Mouse (Mus musculus) neural tube, embryonic 12.5 days (tissue): ENCODE data around the gene Eipr1. TPM values are rescaled to one million over a fixed set of nuclear protein-coding genes. Genes with fewer than 3 reads are reported as not detected.

Experiments used
- ATAC-seq: fragments of 200-750 bp; cut with Nextera tagmentation; 2 replicates; pipeline ENCODE4 v1.8.0; 2017; ENCODE audit warnings: low read depth, mild to moderate bottlenecking, moderate TSS enrichment, moderate library complexity; ENCODE audit not compliant: low FRiP score
- H3K27ac ChIP-seq: fragments of 300-500 bp; sonication (generic); 2 replicates; pipeline ENCODE4 v1.5.1; 2016
- H3K27me3 ChIP-seq: fragments of 300-500 bp; sonication (generic); replicated peaks from 2 replicates; pipeline ENCODE4 v1.6.1; 2016; ENCODE audit warnings: mild to moderate bottlenecking
- H3K36me3 ChIP-seq: fragments of 300-500 bp; sonication (generic); 2 replicates; pipeline ENCODE4 v1.6.1; 2016; ENCODE audit warnings: mild to moderate bottlenecking
- H3K4me1 ChIP-seq: fragments of 300-500 bp; sonication (generic); 2 replicates; pipeline ENCODE4 v1.6.1; 2016
- H3K4me2 ChIP-seq: fragments of 300-500 bp; sonication (generic); replicated peaks from 2 replicates; pipeline ENCODE4 v1.6.1; 2016; ENCODE audit warnings: mild to moderate bottlenecking
- H3K4me3 ChIP-seq: fragments of 300-500 bp; sonication (generic); 2 replicates; pipeline ENCODE4 v1.5.1; 2016
- H3K9ac ChIP-seq: fragments of 300-500 bp; sonication (generic); 2 replicates; pipeline ENCODE4 v1.6.1; 2016; ENCODE audit warnings: mild to moderate bottlenecking
- H3K9me3 ChIP-seq: fragments of 300-500 bp; sonication (generic); 2 replicates; pipeline ENCODE4 v1.6.1; 2016; ENCODE audit warnings: mild to moderate bottlenecking
- WGBS: fragments of 180-500 bp; shearing (Covaris S2); methylation state at CpG from one replicate; pipeline ENCODE4 v1.1.7; 2016; 5-methylcytosine and 5-hydroxymethylcytosine counted together
- polyA plus RNA-seq: library from polyadenylated mRNA; unstranded; fragments of >200 nt; fragmentation: Nextera tagmentation; extraction: Ambion mirVana; gene quantifications from 2 replicates; pipeline ENCODE4 v1.2.1, GENCODE M21; 2016

Eipr1 gene
- polyA plus RNA-seq, 1 experiment from 2014 or later, result 57.4 TPM

GRCm38 (mm10) chr12:28782637-28783036 lies 31.0 kb downstream of the Eipr1 start:
- Histone ChIP-seq H3K4me2 (no peak overlapping the region), H3K36me3 (no peaks in the 10 kb centered on the region), H3K4me3 (no peak overlapping the region), H3K9ac (no peak overlapping the region), H3K27ac (no peak overlapping the region), H3K27me3 (no peaks in the 10 kb centered on the region), H3K9me3 (no peaks in the 10 kb centered on the region), H3K4me1 (peaks cover 52% of the 10 kb centered on the region)
- 90% methylated on average over 3 of the region's 3 CpGs for WGBS
- no peak for ATAC-seq

GRCm38 (mm10) chr12:28784355-28784754 lies 32.8 kb downstream of the Eipr1 start:
- Histone ChIP-seq H3K4me2 (0 out of 2 replicates have a peak overlapping the region, but pooled peaks have one; percentile 18), H3K4me3 (no peak overlapping the region), H3K27ac (no peak overlapping the region), H3K27me3 (no peaks in the 10 kb centered on the region), H3K9me3 (no peaks in the 10 kb centered on the region), H3K9ac (no peak overlapping the region), H3K36me3 (no peaks in the 10 kb centered on the region), H3K4me1 (peaks cover 52% of the 10 kb centered on the region)
- 38% methylated on average over 4 of the region's 4 CpGs for WGBS
- ATAC-seq, result peak; percentile 42; the same call in 1 of the 2 replicates

- peaks cover 52% of the 10 kb centered on the region for H3K4me1 ChIP-seq
- WGBS, result 15% methylated on average over 8 of the region's 8 CpGs
- H3K36me3 ChIP-seq, result no peaks in the 10 kb centered on the region
- 0 out of 2 replicates have a peak overlapping the region, but pooled peaks have one; percentile 18 for H3K4me2 ChIP-seq
- H3K27ac ChIP-seq, result no peak overlapping the region
- no peak overlapping the region for H3K4me3 ChIP-seq
- no peak; the same call in 1 of the 2 replicates for ATAC-seq
- no peaks in the 10 kb centered on the region for H3K9me3 ChIP-seq
- no peaks in the 10 kb centered on the region for H3K27me3 ChIP-seq
- H3K9ac ChIP-seq, result no peak overlapping the region
These were observed 33.3 kb downstream of the Eipr1 start for GRCm38 (mm10) chr12:28784864-28785263.

- H3K9me3 ChIP-seq, result no peaks in the 10 kb centered on the region
- H3K27ac ChIP-seq, result no peak overlapping the region
- H3K4me1 ChIP-seq, result peaks cover 52% of the 10 kb centered on the region
- H3K36me3 ChIP-seq, result no peaks in the 10 kb centered on the region
- WGBS, result 0% methylated on average over 1 of the region's 1 CpGs
- no peak overlapping the region for H3K4me2 ChIP-seq
- no peak for ATAC-seq
- no peak overlapping the region for H3K9ac ChIP-seq
- H3K27me3 ChIP-seq, result no peaks in the 10 kb centered on the region
- H3K4me3 ChIP-seq, result no peak overlapping the region
These were observed 33.7 kb downstream of the Eipr1 start for GRCm38 (mm10) chr12:28785299-28785698.

GRCm38 (mm10) chr12:28786310-28786709 lies 34.7 kb downstream of the Eipr1 start:
- no peak overlapping the region for H3K27ac ChIP-seq
- no peak for ATAC-seq
- H3K4me2 ChIP-seq, result no peak overlapping the region
- H3K36me3 ChIP-seq, result no peaks in the 10 kb centered on the region
- H3K4me1 ChIP-seq, result peaks cover 47% of the 10 kb centered on the region
- H3K9ac ChIP-seq, result no peak overlapping the region
- no peak overlapping the region for H3K4me3 ChIP-seq
- 94% methylated on average over 6 of the region's 6 CpGs for WGBS
- no peaks in the 10 kb centered on the region for H3K27me3 ChIP-seq
- H3K9me3 ChIP-seq, result no peaks in the 10 kb centered on the region

- no peaks in the 10 kb centered on the region for H3K9me3 ChIP-seq
- H3K4me2 ChIP-seq, result no peak overlapping the region
- no peak overlapping the region for H3K4me3 ChIP-seq
- H3K27me3 ChIP-seq, result no peaks in the 10 kb centered on the region
- peaks cover 22% of the 10 kb centered on the region; the same call in 1 of the 2 replicates for H3K4me1 ChIP-seq
- ATAC-seq, result no peak
- WGBS, result 69% methylated on average over 3 of the region's 3 CpGs
- H3K27ac ChIP-seq, result no peak overlapping the region
- H3K9ac ChIP-seq, result no peak overlapping the region
- H3K36me3 ChIP-seq, result no peaks in the 10 kb centered on the region
These were observed 41.0 kb downstream of the Eipr1 start for GRCm38 (mm10) chr12:28792613-28793012.

- ATAC-seq, result no peak
- WGBS, result 55% methylated on average over 2 of the region's 2 CpGs
These were observed 42.1 kb downstream of the Eipr1 start for GRCm38 (mm10) chr12:28793715-28794114.

GRCm38 (mm10) chr12:28795041-28795440 lies 43.4 kb downstream of the Eipr1 start:
- no peak overlapping the region for H3K4me3 ChIP-seq
- H3K9ac ChIP-seq, result no peak overlapping the region
- 85% methylated on average over 3 of the region's 3 CpGs for WGBS
- no peak overlapping the region for H3K4me2 ChIP-seq
- no peaks in the 10 kb centered on the region for H3K9me3 ChIP-seq
- no peaks in the 10 kb centered on the region for H3K27me3 ChIP-seq
- H3K4me1 ChIP-seq, result peaks cover 26% of the 10 kb centered on the region
- ATAC-seq, result no peak
- no peak overlapping the region for H3K27ac ChIP-seq
- no peaks in the 10 kb centered on the region for H3K36me3 ChIP-seq

More at GRCm38 (mm10) chr12:28793715-28794114, 42.1 kb downstream of the Eipr1 start:
- Histone ChIP-seq H3K27ac (no peak overlapping the region), H3K4me2 (no peak overlapping the region), H3K4me1 (peaks cover 22% of the 10 kb centered on the region; the same call in 1 of the 2 replicates), H3K9ac (no peak overlapping the region), H3K9me3 (no peaks in the 10 kb centered on the region), H3K4me3 (no peak overlapping the region), H3K27me3 (no peaks in the 10 kb centered on the region), H3K36me3 (no peaks in the 10 kb centered on the region)

GRCm38 (mm10) chr12:28796881-28797420 lies 45.3 kb downstream of the Eipr1 start:
- Histone ChIP-seq H3K9ac (no peak overlapping the region), H3K4me1 (peaks cover 27% of the 10 kb centered on the region), H3K27ac (no peak overlapping the region), H3K9me3 (no peaks in the 10 kb centered on the region), H3K27me3 (no peaks in the 10 kb centered on the region), H3K36me3 (no peaks in the 10 kb centered on the region), H3K4me3 (no peak overlapping the region), H3K4me2 (no peak overlapping the region)
- ATAC-seq, result no peak

- H3K27me3 ChIP-seq, result no peaks in the 10 kb centered on the region
- no peak overlapping the region for H3K9ac ChIP-seq
- WGBS, result 39% methylated on average over 11 of the region's 11 CpGs
- no peaks in the 10 kb centered on the region for H3K36me3 ChIP-seq
- H3K27ac ChIP-seq, result peak overlapping the region; percentile 20; the same call in 1 of the 2 replicates
- no peak overlapping the region for H3K4me3 ChIP-seq
- H3K9me3 ChIP-seq, result no peaks in the 10 kb centered on the region
- no peak overlapping the region for H3K4me2 ChIP-seq
- H3K4me1 ChIP-seq, result peaks cover 33% of the 10 kb centered on the region
- peak; percentile 73 for ATAC-seq
These were observed 48.3 kb downstream of the Eipr1 start for GRCm38 (mm10) chr12:28799798-28800411.

GRCm38 (mm10) chr12:28800423-28800822 lies 48.8 kb downstream of the Eipr1 start:
- H3K4me3 ChIP-seq, result no peak overlapping the region
- H3K27me3 ChIP-seq, result no peaks in the 10 kb centered on the region
- no peak overlapping the region for H3K27ac ChIP-seq
- no peaks in the 10 kb centered on the region for H3K36me3 ChIP-seq
- no peaks in the 10 kb centered on the region for H3K9me3 ChIP-seq
- peaks cover 37% of the 10 kb centered on the region for H3K4me1 ChIP-seq
- H3K9ac ChIP-seq, result no peak overlapping the region
- WGBS, result 67% methylated on average over 4 of the region's 4 CpGs
- ATAC-seq, result no peak
- H3K4me2 ChIP-seq, result no peak overlapping the region

- H3K4me1 ChIP-seq, result peaks cover 37% of the 10 kb centered on the region
- no peak overlapping the region for H3K9ac ChIP-seq
- WGBS, result 92% methylated on average over 3 of the region's 3 CpGs
- no peaks in the 10 kb centered on the region for H3K9me3 ChIP-seq
- ATAC-seq, result no peak
- H3K27me3 ChIP-seq, result no peaks in the 10 kb centered on the region
- no peak overlapping the region for H3K27ac ChIP-seq
- H3K36me3 ChIP-seq, result no peaks in the 10 kb centered on the region
- no peak overlapping the region for H3K4me3 ChIP-seq
- H3K4me2 ChIP-seq, result no peak overlapping the region
These were observed 49.3 kb downstream of the Eipr1 start for GRCm38 (mm10) chr12:28800891-28801290.

- WGBS, result 70% methylated on average over 6 of the region's 6 CpGs
These were observed 50.1 kb downstream of the Eipr1 start for GRCm38 (mm10) chr12:28801731-28802130.

More at GRCm38 (mm10) chr12:28801731-28802130, 50.1 kb downstream of the Eipr1 start:
- Histone ChIP-seq H3K4me3 (no peak overlapping the region), H3K4me1 (peaks cover 37% of the 10 kb centered on the region), H3K9me3 (no peaks in the 10 kb centered on the region), H3K27me3 (no peaks in the 10 kb centered on the region), H3K9ac (no peak overlapping the region), H3K36me3 (no peaks in the 10 kb centered on the region), H3K4me2 (no peak overlapping the region), H3K27ac (no peak overlapping the region; the same call in 1 of the 2 replicates)
- ATAC-seq, result no peak
